Mouse (Mus musculus) forebrain, postnatal 0 days (tissue): ENCODE measurements at regions not wholly inside any gene's neighbourhood (a gene's known extent, or its start where the extent isn't known, plus 50 kb on each side); places are given as distances from the start of the nearest gene placed in this dataset.

Source experiments
- ATAC-seq: fragments of 200-750 bp; cut with Nextera tagmentation; 2 replicates; pipeline ENCODE4 v1.8.0; 2017; ENCODE audit warnings: mild to moderate bottlenecking, moderate library complexity
- DNase-seq: peaks from one replicate; pipeline ENCODE4 v3.0.0-alpha.2; 2015
- H3K27ac ChIP-seq: fragments of 300-500 bp; sonication (generic); 2 replicates; pipeline ENCODE4 v1.5.1; 2014; ENCODE audit warnings: low read depth, mild to moderate bottlenecking, antibody characterized with exemption, low read length, moderate library complexity, mixed read lengths
- H3K27me3 ChIP-seq: fragments of 300-500 bp; sonication (generic); 2 replicates; pipeline ENCODE4 v1.6.1; 2014; ENCODE audit warnings: mild to moderate bottlenecking, low read length, mixed read lengths; ENCODE audit not compliant: insufficient read depth
- H3K36me3 ChIP-seq: fragments of 300-500 bp; sonication (generic); 2 replicates; pipeline ENCODE4 v1.6.1; 2014; ENCODE audit warnings: mild to moderate bottlenecking, moderate library complexity; ENCODE audit not compliant: insufficient read depth
- H3K4me1 ChIP-seq: fragments of 300-500 bp; sonication (generic); 2 replicates; pipeline ENCODE4 v1.6.1; 2014; ENCODE audit warnings: antibody characterized with exemption; ENCODE audit not compliant: insufficient read depth
- H3K4me2 ChIP-seq: fragments of 300-500 bp; sonication (generic); 2 replicates; pipeline ENCODE4 v1.6.1; 2014; ENCODE audit warnings: low read depth, mild to moderate bottlenecking, moderate library complexity
- H3K4me3 ChIP-seq: fragments of 300-500 bp; sonication (generic); 2 replicates; pipeline ENCODE4 v1.5.1; 2014; ENCODE audit warnings: low read depth, low read length, mixed read lengths
- H3K9ac ChIP-seq: fragments of 300-500 bp; sonication (generic); 2 replicates; pipeline ENCODE4 v1.6.1; 2014; ENCODE audit warnings: mild to moderate bottlenecking
- H3K9me3 ChIP-seq: fragments of 300-500 bp; sonication (generic); 2 replicates; pipeline ENCODE4 v1.6.1; 2016; ENCODE audit warnings: low read length
- CTCF ChIP-seq: sonication (generic); IDR thresholded peaks from 2 replicates; pipeline ENCODE4 v1.5.1; 2016; ENCODE audit warnings: antibody characterized with exemption, control low read depth, low read depth
- WGBS: fragments of 180-500 bp; shearing (Covaris S2); extraction: QIAGEN DNeasy Blood & Tissue Kit; methylation state at CpG from one replicate; pipeline ENCODE4 v1.1.7; 2014; 5-methylcytosine and 5-hydroxymethylcytosine counted together

- Histone ChIP-seq H3K27ac (no peak overlapping the region), H3K4me2 (no peak overlapping the region), H3K9ac (no peak overlapping the region), H3K36me3 (no peaks in the 10 kb centered on the region), H3K4me3 (no peak overlapping the region), H3K4me1 (no peaks in the 10 kb centered on the region), H3K9me3 (no peaks in the 10 kb centered on the region), H3K27me3 (no peaks in the 10 kb centered on the region)
- 80% methylated on average over 3 of the region's 3 CpGs for WGBS
- DNase-seq: no peak
- ATAC-seq: no peak
- TF ChIP-seq CTCF: no peak
These were observed 193.5 kb upstream of the Cxcl12 start for GRCm38 (mm10) chr6:116974841-116975240.

DNA sequence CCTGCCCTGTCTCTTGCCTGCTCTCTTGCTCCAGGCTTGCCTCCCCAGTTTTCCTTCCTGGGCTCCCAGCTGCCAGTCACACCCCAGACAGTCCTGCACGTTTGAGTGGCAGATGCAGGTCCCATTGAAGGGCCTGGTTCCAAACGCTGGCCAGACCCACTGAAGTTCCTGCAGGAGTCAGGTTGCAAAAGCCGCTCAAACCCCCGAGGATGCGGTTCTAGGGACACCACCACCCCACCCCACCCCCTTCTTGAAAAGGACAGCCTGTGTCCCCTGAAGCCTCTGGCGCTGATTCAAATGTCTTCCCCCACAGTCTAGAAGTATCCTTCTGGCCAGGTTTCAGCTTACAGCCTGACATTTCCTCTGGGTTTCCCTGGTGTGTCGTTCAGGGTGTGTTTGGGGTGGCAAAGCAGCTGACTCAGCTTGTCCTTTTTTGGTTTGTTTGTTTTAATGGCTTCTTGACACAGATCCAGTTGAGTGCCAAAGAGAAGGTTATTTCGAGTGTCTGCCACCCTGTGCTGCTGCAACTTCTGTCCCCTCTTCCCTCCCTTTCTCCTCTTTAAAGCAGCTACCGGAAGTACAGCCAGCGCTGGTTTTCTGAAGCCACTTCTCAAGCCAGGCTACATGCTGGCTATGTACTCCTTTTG lies 187.9 kb upstream of the Cxcl12 start:
- no peak overlapping the region for H3K4me3 ChIP-seq
- DNase-seq (peak; percentile 10), ATAC-seq (peak; percentile 23)
- no peak overlapping the region for H3K27ac ChIP-seq
- H3K4me2 ChIP-seq: no peak overlapping the region
- no peaks in the 10 kb centered on the region for H3K36me3 ChIP-seq
- no peak overlapping the region for H3K9ac ChIP-seq
- no peaks in the 10 kb centered on the region for H3K4me1 ChIP-seq
- TF ChIP-seq CTCF: no peak
- 8% methylated on average over 10 of the region's 10 CpGs for WGBS
- no peaks in the 10 kb centered on the region for H3K27me3 ChIP-seq
- H3K9me3 ChIP-seq: no peaks in the 10 kb centered on the region

DNA sequence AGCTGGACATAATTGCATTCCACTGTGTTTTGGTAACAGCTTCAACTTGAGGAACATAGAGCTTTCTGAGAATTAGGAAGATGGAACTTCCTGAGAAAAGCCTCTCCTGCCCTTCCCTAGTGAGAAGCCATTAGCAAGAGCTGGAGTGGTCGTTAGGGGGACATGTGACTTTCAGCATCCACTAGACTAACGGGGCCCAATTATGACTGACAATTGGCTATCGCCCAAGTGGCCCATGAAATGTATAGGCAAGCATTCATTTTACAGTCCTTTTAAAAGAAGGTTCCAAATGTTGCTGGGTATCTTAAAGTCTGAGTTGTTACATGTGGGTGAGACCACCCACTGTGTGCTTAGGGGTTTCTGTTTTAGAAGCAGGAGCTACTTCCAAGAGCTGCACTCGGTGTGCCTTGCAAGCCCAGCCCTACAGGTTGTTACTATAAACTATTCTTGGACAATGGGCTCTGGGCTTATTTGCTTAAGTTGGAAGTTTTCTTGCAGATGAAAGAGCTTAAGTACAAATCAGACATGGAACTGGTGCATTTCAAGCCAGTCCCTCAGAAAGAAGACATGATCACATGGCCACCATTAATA lies 183.1 kb upstream of the Cxcl12 start:
- 45% methylated on average over 4 of the region's 4 CpGs for WGBS
- no peak for TF ChIP-seq CTCF
- ATAC-seq: no peak

GRCm38 (mm10) chr6:116986266-116987000 lies 181.9 kb upstream of the Cxcl12 start:
- WGBS: 45% methylated on average over 10 of the region's 10 CpGs
- Histone ChIP-seq H3K9ac (no peak overlapping the region), H3K27me3 (no peaks in the 10 kb centered on the region), H3K4me3 (no peak overlapping the region), H3K36me3 (no peaks in the 10 kb centered on the region), H3K4me2 (no peak overlapping the region), H3K4me1 (no peaks in the 10 kb centered on the region), H3K9me3 (no peaks in the 10 kb centered on the region), H3K27ac (no peak overlapping the region)
- ATAC-seq (no peak), DNase-seq (no peak)
- no peak for TF ChIP-seq CTCF

More for the DNA sequence above, 183.1 kb upstream of the Cxcl12 start:
- Histone ChIP-seq H3K4me2 (no peak overlapping the region), H3K4me1 (no peaks in the 10 kb centered on the region), H3K36me3 (no peaks in the 10 kb centered on the region), H3K27me3 (no peaks in the 10 kb centered on the region), H3K9ac (no peak overlapping the region), H3K27ac (no peak overlapping the region), H3K9me3 (no peaks in the 10 kb centered on the region), H3K4me3 (no peak overlapping the region)
- no peak for DNase-seq

- no peak overlapping the region for H3K4me2 ChIP-seq
- ATAC-seq (no peak), DNase-seq (no peak)
- no peak overlapping the region for H3K27ac ChIP-seq
- 82% methylated on average over 5 of the region's 5 CpGs for WGBS
- peak; percentile 20; the same call in 1 of the 2 replicates for TF ChIP-seq CTCF
- no peak overlapping the region for H3K9ac ChIP-seq
- no peaks in the 10 kb centered on the region for H3K4me1 ChIP-seq
- no peaks in the 10 kb centered on the region for H3K9me3 ChIP-seq
- H3K4me3 ChIP-seq: no peak overlapping the region
- H3K36me3 ChIP-seq: no peaks in the 10 kb centered on the region
- no peaks in the 10 kb centered on the region for H3K27me3 ChIP-seq
These were observed 181.1 kb upstream of the Cxcl12 start for GRCm38 (mm10) chr6:116987243-116987642.

GRCm38 (mm10) chr6:116998948-116999682 lies 169.2 kb upstream of the Cxcl12 start:
- Histone ChIP-seq H3K4me2 (no peak overlapping the region), H3K27me3 (no peaks in the 10 kb centered on the region), H3K36me3 (no peaks in the 10 kb centered on the region), H3K9ac (no peak overlapping the region), H3K4me3 (no peak overlapping the region), H3K4me1 (peaks cover 4% of the 10 kb centered on the region; the same call in 1 of the 2 replicates), H3K27ac (no peak overlapping the region), H3K9me3 (no peaks in the 10 kb centered on the region)
- no peak for TF ChIP-seq CTCF
- ATAC-seq (peak; percentile 53; the same call in 1 of the 2 replicates), DNase-seq (no peak)
- WGBS: 53% methylated on average over 9 of the region's 9 CpGs
